Mouse (Mus musculus) lung, postnatal 4 days (tissue): ENCODE measurements around the gene Naif1.

Experiments used
- DNase-seq, 2 experiments: peaks; one replicate each; pipeline ENCODE4 v3.0.0; 2021

Gene Naif1

DNA sequence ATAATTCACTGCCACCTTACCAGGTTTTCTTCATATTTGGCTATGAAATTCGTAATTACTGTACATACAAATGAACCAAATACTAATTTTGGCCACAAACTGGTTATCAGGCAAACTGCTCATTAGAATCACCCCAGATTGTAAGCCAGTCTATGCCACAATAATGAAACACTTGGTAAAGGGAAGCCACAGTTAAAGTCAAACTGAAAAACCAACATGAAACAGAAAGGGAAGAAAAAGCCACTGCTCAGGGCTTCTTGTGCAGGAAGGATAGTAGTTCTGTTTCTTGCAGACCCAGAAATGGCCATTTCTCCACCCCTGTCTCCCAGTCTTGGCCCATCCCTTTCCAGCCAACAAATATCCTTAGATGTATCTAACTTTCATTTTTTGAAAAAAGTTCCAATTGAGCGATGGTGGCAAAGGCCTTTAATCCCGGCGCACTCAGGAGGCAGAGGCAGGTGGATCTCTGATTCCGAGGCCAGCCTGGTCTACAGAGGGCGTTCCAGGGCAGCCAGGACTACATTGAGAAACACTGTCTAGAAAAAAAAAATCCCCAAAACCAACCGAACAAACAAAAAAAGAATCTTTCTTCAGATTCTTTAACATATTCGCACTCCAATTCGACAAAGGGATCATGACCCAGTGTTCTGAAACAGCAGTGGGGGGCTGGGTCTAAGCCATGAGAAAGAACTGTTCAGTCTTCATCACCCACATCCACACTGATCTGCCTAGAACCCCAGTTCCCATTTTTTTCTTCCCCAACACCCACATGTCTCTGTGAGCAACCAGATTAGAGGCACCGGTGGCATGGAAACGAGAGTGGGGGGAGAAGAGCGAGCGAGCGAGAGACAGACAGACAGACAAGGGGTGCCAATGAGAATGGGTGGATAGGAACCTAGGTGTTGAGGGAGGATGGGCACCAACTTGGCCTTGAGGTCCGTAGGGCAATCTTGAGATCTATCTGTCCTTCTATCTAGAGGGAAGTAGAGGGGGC is at the start of gene Naif1:
Gene Naif1 (plus strand): TSS at position 697 of the 994 bp plus-strand sequence.
- no peak for DNase-seq

DNA sequence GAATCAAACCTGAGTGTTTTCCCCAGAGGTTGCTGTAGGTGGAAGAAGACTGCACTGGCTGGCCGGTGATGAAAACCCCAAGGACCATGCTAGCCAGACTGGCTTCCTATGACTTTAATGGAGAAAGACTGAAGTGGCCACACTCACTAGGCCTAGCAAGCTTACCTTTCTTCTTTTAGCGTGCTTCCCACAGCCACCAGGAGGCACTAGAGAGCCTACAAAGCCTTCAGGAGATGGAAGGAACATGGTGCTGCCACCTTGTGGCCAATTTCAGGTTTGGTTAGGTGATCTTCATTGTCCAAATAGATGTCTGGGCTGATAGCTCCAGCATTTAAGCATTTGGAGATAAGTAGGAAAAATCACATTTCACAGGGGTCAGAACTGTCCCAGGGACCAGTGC is 45.6 kb upstream of the Naif1 start:
- DNase-seq = peak; percentile 83 to 96

DNA sequence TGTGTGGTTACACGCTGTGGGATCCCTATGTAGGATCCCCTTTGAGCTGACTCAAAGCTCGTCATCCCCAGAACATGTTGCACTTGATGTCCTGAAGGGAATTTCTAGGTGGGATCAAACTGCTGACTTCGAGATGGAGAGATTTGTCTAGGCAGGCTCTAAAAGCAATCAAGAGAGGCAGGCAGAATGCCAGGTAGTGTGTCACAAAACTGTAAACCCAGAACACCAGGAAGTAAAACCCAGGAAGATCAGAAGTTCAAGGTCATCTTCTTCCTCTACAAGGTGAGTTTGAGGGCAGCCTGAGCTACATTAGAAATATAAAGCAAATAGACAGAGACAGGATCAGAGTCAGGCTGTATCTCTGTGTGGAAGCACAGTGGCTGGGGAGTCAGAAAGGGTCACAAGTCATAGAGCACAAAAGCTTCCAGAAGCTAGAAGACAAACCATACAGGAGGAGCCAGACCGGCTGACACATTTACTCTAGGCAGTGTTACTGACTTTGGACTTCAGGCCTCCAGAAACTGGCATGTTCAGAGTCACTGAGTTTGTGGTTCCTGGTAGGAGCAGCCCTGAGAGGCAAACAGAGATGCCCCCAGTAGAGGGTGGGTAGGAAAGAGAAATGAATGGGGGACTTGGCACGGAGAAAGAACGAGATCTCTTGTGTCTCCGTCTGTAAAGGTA is 43.0 kb upstream of the Naif1 start:
- DNase-seq = no peak

DNA sequence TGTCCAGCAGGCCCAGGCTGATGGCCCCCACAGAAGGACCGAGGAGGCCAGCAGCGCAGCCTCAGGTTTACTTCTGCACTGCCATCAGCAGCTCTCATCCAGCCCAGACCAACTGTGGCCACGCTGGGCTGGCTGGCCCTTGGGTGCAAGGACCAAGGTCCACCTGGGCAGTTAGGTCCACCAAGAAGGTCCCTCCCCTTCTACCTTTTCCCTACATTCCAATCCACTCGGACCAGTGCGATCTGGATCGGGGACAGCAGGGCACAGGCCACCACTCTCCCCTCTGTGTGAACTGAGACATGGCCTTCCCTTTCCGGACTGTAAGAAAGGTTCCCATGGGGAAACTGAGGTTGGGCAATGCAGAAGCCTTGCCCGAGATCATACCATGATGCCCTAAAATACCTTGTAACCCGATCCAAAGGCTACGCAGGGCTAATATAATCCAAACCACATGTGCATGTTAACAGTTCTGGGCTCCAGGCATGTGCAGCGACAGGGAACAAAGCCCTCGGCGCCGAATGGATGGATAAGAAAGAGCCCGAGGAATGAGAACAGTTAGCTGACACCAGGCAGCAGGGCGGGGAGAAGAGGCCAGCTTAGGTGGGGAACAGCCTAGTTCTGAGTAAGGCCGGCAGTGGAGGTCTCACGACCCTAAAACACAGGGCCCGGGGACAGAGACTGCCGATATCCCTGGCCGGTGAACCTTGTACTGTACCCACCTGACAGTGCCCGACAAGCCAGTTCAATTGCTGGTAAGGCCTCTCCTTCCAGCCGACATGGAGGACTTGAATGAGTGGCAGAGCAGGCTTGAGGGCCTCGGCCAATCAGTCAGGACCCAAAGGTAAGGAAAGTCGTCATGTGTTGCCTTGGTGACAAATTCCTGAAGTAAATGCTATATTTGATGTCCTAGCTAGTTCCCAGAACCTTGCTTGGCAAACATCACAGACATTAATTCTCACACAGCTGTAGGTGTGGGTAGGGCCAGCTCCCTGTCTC is 41.5 kb upstream of the Naif1 start:
- DNase-seq = peak in 1 of 2 experiments; percentile 51

DNA sequence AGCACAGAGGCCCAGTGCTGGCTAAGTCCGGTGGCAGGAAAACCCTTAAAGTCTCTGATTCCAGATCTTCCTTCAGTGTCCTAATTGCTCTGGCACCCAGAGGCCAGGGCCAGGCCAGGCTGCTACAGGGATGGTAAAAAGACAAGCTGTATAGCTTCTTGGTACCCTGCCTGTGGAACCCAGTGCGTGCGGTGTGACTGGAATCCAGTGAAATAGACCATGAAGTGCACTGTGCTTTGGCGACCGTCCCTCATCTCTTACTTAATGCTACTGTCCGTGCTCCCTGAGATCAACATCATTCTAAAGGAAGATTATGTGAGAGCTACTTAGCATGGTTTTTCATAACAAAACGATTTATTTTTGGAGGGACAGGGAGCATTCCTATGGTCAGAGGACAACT is 38.9 kb upstream of the Naif1 start:
- DNase-seq = no peak

DNA sequence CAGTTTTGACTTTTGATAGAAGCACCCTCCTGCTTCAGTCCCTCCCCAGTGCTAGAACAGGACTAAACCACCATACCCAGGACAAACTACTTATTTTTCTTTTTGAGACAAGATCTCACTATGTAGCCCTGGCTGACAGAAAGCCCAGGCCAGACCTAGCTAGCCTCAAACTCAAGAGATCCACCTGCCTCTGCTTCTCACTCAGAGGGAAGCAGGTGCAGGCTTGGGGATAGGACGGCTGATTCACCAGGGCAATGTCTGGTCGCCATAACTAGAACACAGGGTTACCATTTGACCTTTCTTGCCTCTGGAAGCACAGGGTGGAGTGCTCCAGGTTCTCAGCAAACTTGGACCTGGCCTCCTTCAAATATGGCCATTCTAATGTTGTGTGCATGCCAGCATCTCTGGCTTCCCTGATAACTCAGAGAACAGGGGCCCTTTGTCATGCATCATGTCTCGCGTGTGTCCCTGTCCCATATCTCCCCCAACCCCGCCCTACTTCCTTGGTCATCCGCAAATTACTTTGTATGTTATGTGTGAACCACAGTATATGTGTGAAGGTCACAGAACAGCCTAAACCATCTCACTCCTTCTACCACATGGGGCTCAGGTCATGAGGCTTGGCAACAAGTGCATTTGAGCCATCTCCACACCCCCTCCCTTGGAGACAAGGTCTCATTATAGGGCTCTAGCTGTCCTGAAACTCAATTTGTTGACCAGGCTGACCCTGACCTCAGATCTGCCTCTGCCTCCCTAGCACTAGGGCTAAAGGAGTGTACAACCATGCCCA is 37.3 kb upstream of the Naif1 start:
- DNase-seq = no peak

DNA sequence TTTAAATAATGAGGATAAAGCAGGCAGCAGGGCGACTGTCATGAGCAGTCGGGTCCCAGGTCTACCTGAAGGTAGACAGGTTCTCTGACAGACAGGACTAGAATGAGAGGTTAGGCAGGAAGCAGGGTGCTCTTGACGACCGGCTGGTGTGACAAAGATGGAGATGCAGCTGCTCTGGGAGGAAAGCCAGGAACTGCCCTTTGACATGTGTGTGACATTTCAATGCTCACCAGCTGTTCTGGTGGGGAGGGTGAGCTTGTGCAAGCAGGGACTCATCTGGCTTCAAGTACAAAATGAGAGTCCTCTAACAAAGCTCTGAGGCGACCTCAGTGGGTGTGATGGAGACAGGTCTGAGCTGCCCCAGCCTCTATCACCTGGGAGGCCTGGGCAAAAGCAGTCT is 36.3 kb upstream of the Naif1 start:
- peak; percentile 63 to 83 for DNase-seq

DNA sequence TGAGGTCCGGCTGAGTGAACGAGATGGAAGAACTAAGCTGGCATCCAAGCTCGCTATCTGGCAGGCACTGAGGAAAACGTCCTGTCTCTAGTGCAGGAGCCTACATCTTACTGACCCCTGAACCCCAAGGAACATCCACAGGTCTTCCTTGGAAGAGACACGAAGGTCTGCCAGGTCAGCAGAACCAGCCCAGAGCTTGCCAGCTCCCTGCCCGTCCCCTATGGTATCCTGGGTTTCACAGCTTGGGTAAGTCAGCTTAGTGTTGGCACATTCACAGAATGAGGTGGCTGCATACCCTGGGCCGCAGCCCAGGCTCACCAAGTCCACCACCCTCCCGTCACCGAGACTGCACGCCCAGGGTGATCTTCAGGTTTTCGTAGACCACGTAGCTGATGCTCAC is 34.5 kb upstream of the Naif1 start:
- DNase-seq = no peak

DNA sequence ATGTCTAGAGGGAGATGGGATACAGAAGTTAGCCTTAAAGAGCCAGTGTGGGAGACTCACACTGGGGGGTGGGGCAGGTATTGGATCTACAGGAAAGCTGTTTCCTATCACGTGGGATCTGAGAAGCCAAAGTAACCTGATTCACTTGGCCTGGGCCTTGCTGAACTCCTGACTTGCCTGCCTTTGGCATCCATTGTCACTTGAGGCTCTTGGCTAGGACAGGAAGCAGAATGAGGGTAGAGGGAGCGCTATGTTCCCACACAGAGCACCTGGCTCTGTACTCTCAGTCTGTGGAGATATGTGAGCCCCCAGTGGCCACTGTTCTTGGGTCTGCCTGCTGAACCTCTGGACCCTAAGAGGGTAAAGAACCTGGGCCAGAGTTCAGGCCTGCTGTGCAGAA is 33.7 kb upstream of the Naif1 start:
- no peak for DNase-seq

DNA sequence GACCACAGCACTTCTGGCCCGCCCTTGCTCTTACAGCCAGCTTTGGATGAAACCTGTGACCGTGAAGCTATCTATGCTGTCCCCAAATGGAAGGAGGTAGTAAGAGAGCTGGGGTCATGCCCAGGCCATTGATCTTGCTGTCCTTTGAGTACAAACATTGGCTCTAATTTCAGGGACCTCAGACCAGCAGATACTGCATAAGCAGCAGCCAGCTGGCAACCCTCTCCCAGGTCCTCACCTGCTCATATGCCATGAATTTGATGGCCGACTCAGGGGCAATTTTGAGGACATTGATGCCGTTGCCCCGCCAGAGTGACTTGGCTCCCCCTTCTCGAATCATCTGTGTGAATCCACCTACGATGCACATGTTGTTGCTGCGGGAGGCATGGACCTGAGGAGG is 32.8 kb upstream of the Naif1 start:
- DNase-seq = no peak

DNA sequence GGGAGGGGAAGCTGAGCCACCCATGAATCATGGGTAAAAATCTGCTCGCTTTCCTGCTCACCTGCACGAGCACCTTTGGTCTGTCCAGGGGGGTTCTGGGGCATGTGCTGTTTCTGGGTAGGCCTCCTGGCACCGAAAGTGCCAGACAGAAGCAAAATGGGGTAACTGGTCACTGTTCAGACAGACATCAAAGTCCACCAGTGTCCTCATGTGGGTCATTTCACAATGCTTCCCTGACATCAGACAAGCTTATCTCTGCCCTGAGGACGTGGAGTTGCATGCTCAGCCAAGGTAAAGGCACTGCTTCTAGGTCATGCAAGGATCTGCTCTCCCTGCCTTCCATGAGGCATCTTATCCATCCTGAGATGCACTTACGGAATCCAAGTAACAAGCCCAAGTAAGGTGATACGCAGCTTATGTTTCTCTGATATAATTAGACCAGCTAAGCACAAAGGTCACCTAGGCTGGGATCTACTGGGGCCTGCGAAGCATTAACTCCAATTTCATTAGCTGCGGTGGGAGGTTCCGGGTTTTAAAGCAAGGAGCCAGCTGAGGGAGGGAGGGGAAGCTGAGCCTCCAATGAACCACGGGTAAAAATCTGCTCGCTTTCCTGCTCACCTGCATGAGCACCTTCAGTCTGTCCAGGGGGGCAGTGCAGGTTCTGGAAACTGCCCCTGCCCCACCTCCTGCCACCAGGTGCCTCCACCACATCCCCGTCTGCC is 31.7 kb upstream of the Naif1 start:
- no peak for DNase-seq

DNA sequence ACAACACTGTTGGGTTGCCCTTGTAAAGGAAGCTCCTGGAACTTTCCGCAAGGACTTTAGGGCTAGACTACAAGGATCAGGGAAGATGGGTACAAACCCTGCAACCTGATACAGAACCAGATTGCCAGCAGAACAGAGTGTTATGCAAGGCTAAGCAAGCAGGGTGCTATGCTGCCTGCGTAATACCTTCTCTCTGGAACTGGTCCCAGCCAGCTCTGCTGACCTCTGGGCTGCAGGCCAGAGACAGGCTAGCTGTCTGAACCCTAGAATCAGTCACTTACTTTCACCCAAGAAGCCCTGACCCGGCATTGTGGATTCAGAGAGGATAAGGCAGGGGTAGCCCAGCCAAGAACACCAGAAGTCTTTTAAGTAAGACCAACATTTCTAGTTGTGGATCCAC is 30.9 kb upstream of the Naif1 start:
- peak; percentile 49 to 75 for DNase-seq

DNA sequence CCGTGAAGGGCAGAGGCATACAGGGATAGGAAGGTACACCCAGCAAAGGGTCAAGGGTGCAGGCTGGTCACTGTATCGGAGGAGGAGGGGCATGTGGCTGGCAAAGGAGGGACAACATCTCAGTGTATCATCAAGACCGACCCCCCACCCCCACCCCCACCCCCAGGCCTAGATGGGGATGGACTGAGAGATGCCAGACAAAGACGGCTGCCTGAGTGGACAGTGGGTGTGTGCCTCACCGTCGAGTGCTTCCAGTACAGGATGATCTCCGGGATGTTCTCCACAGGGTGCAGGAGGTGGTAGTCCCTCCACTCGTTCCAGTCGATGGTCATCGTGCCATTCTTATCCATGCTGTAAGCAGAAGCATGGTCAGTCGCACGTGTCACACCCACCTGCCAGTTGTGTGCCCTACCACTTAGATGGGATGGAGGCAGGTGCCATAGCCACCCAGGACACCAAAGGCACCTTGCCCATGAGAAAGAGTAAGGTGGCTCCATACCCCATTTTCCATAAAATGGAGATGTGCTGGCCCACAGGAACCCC is 30.1 kb upstream of the Naif1 start:
- DNase-seq = no peak

DNA sequence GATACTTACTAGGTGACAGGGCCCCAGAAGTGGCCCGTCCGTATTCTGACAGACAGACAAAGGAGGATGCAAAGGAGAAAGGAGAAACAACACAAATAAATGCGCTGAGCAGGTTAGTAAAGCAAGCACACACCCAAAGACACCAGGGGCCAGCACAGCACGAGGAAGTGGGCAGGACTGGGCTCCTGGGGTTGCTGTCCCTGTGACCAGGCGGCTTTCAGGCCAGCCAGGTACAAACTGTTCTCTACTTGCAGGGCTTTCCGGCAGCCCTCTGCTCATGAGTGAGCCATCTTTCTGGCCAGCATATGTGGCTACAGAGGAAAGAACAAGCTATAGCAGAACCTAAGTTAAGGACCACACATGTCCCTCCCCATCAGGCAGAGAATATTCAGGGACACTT is 29.6 kb upstream of the Naif1 start:
- DNase-seq = no peak

DNA sequence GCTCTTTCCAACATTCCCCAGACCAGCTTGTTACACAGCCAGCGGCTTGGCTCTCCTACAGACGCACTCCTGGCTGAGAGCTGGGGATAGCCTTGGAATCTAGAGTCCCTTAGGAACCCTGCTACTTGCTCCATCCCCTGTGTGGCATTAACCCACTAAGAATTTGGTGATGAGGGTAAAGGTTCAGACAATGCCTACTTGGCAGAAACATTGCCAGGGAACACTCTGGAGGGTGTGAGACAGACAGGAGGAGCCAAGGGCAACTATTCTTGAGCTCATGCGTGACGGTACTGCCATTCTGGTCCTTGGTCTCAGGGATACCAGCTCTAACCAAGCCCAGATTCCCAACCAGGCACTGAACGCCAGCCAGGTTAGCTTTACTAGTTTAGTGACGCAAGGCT is 28.4 kb upstream of the Naif1 start:
- no peak for DNase-seq

DNA sequence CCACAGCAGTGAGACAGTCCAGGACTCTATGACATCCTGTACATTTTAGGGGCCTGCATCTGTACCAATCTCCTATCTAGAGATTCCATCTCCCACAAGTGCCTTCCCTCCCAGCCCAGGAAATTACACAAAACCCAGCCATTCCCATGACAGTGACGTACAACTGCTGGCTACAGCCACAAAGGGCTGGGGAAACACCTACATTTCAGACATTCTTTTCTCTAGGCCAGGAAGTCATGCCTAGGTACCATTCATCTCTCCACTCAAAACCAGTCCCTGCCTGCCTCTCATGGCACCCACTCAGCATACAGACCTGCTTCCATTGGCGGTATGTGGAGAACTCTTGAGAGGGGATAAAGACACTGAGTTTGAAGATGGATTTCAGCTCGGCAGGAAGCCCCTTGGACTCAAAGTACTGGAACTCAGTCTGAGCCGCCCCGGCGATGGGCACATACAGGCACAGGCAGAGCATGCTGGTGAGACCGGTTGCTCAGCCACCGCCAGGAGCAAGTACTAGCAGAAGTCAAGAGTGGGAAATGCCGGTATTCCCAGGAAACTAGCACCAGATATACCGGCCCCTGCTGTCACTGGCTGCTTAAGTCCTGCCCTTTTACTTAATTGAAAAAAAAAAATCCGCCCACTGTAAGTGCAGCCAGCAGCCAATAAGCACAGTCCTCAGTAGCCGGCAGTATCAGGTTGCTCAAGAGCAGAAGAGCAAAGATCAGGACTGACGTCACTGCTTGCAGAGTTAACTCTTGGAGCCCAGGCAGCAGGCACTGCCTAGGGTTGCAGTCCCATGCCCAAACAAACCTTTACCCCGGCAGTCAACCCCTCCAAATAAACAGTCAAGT is 26.6 kb upstream of the Naif1 start:
- peak; percentile 84 to 86 for DNase-seq

DNA sequence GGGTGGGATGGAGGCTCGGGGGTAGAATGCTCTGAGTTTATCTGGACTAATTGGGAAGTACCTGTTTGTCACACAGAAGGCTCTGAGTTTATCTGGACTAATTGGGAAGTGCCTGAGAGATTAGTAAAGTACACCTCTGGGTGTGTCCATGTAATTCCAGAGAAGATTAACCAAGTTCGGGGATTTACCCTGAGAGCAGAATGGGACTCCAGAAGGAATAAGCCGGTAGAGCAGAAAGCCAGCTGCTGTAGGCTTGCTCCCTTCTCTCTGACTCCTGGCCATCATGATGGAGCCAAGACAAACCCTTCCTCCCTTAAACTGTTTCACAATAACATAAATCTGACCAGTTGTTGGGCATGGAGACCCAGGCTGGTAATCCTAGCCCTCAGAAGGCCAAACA is 25.5 kb upstream of the Naif1 start:
- DNase-seq = no peak

DNA sequence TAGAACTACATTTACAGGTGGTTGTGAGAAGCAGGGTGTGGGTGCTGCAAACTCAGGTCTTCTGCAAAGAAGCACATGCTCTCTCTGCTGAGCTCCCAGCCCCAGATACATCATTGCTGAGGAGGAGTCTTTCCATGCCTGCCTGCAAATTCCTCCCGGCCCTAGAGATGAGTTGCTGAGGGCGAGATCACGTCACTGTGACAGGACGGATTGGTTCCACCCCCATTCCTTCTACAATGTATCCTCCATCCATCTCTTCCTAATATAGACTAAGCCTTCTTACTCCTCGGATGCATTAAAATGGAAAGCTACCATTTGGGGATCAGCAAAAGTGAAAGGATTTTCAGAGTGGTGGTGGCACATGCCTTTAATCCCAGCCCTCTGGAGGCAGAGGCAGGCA is 24.7 kb upstream of the Naif1 start:
- no peak for DNase-seq

DNA sequence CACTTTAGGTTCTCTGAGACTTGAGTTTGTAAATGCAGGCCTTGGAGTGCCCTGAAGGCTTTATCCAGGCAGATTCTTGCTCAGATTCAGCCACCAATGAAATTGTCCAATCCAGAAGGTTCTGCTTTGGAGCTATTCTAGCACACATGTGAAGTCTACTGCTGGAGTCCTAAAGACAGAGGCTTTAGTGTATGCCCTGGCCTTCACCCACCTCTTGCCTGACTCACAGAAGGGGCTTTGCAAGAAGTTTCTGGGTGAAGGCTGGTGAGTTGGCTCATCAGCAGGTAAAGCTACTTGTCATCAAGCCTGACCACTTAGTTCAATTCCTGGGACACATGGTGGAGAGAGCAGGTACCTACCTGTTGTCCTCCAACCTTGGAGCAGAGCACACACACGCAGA is 24.1 kb upstream of the Naif1 start:
- DNase-seq = no peak

DNA sequence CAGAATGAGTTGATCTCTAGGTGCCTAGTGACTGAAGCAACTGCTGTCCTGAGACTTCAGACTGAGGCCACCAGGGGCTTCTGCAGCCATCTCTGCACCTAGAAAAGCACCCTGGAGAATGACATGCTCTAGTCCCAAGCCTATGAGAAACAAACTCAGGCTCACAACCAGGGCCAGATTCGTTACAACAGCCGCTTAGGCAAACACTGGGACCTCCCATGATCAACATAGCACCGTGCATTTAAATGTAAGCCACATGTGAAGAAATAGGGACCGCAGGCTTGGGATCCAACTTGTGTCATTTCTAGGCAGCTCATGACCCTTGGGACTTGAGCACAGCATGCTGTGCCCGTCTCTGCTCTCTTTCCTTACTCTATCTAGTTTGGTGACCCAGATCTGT is 22.5 kb upstream of the Naif1 start:
- no peak for DNase-seq
